Mouse (Mus musculus): ENCODE measurements around the gene Cit. TPM values are rescaled to one million over a fixed set of nuclear protein-coding genes. Genes with fewer than 3 reads are reported as not detected.

Gene Cit
- polyA plus RNA-seq, 1 experiment from 2014 or later: 34.1 TPM

DNA sequence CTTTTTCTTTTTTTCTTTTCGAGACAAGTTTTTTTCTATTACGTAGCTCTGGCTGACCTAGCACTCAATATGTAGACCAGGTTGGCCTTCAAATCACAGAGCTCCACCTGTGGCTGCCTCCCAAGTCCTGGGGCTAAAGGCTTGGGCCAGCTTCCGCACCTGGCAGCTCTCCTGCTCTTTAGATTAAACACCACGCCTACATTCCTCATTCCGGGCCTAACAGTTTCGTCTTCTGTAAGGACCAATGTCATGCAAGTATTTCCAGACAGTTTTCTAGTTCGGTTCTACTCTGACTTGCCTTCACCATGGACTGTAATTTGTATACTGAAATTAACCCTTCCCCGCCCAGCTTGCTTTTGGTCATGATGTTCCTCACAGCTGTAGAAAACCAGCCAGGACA is 2.1 kb downstream of the Cit start:
- ATAC-seq (ENCODE audit: low read depth): no peak
- no peak overlapping the region for H3K4me2 ChIP-seq (ENCODE audit: low read depth, low read length)
- peaks cover 24% of the 10 kb centered on the region for H3K4me1 ChIP-seq (ENCODE audit: control insufficient read depth, low read depth, low read length)
- WGBS (ENCODE audit: insufficient replicate concordance): 79% methylated on average over 8 of the region's 8 CpGs
- H3K36me3 ChIP-seq (ENCODE audit: control insufficient read depth, insufficient read depth): peaks cover 21% of the 10 kb centered on the region
- no peaks in the 10 kb centered on the region for H3K9me3 ChIP-seq (replicated peaks; ENCODE audit: control insufficient read depth, low read length)
- H3K9ac ChIP-seq (ENCODE audit: low read depth, low read length): no peak overlapping the region
- H3K27me3 ChIP-seq (ENCODE audit: control insufficient read depth, insufficient read depth, low read depth, low read length): no peaks in the 10 kb centered on the region
- no peak overlapping the region for H3K4me3 ChIP-seq (ENCODE audit: low read depth, low read length)
- H3K27ac ChIP-seq (ENCODE audit: low read length): no peak overlapping the region

DNA sequence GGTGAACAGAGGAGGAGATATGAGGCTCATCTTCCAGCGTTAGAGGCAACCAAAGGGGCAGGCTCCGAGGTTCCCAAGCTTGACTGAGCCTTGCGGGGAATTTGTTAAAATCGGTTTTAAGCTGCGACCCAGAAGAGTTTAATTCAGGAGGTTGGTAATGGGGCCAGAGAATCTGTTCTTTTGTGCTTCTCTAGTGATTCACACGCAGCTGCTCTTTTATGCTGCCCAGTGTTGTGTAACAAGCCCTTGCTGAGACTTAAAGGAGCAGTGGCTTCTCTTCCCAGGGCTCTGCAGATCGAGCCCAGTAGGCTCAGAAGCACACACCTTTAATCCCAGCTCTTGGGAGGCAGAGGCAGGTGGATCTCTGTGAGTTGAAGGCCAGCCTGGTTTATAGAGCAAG is 3.4 kb downstream of the Cit start:
- Histone ChIP-seq H3K4me3 (ENCODE audit: low read depth, low read length) (no peak overlapping the region), H3K27ac (ENCODE audit: low read length) (no peak overlapping the region), H3K9me3 (replicated peaks; ENCODE audit: control insufficient read depth, low read length) (no peaks in the 10 kb centered on the region), H3K4me1 (ENCODE audit: control insufficient read depth, low read depth, low read length) (peaks cover 24% of the 10 kb centered on the region), H3K27me3 (ENCODE audit: control insufficient read depth, insufficient read depth, low read depth, low read length) (no peaks in the 10 kb centered on the region), H3K9ac (ENCODE audit: low read depth, low read length) (no peak overlapping the region), H3K36me3 (ENCODE audit: control insufficient read depth, insufficient read depth) (peaks cover 32% of the 10 kb centered on the region), H3K4me2 (ENCODE audit: low read depth, low read length) (no peak overlapping the region)
- no peak for ATAC-seq (ENCODE audit: low read depth)
- 90% methylated on average over 7 of the region's 7 CpGs for WGBS (ENCODE audit: insufficient replicate concordance)

DNA sequence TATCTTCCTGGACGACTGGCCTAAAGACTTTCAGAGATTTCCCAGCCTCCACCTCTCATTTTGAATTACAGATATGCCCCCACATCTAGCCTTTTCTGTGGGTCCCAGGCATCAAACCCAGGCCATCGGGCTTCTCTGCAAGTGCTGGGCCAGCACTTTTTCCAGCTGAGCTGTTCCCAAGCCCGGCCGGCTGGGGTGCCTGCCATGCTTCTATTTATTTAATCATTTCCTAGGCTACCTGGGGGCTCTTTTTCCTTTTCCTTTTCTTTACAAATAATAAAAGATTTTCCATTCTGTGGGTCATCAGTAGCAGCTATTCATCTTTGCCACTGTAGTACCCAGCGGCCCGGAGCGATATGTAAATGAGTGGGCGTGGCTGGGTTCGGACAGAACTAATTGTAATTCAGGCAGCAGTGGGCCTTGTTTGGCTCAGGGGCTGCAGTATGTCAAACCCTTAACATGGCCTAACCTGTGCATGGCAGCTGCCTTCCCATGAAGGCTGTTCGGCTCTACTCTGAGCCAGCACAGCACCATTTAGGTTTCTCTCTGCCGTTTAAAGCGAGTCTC is 4.3 kb downstream of the Cit start:
- 86% methylated on average over 12 of the region's 12 CpGs for WGBS (ENCODE audit: insufficient replicate concordance)
- no peak for ATAC-seq (ENCODE audit: low read depth)

DNA sequence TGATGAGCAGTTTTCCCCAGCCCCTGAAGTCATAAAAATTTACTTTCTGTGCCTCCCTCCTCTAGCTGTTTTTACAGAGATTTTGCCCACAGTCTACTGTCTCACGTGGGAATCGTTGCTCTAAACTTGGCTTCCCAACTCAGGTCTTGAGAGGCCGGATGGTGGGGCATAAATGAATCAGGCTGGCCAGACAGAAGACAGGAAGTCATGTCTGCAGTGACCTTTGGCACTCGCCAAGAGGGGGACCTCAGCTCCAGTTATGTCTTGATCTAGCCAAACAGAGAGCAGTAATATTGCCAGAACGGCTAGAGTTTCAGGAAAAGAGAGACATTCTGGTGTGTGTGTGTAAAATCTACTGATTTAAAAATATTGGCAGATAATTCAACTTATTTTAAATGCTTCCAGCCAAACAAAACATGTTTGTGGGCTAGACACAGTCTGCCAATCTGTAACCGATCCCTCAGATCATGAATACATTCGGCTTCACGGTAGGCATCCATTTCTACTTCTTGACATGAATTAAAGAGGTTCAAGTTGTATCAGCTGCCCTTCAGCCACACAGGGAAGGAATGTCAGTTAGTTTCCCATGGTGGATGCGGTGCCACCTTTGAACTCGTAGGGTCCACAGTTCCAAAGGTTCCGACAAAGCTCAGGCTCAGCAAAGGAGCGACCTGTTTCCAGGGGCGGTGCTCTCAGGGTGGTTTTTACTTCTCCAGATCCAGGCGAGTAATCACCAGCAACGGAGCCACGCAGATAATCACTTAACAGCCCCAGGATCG is 5.4 kb downstream of the Cit start:
- Histone ChIP-seq H3K27me3 (ENCODE audit: control insufficient read depth, insufficient read depth, low read depth, low read length) (no peaks in the 10 kb centered on the region), H3K4me1 (ENCODE audit: control insufficient read depth, low read depth, low read length) (peaks cover 15% of the 10 kb centered on the region), H3K9ac (ENCODE audit: low read depth, low read length) (no peak overlapping the region), H3K36me3 (ENCODE audit: control insufficient read depth, insufficient read depth) (peaks cover 44% of the 10 kb centered on the region), H3K27ac (ENCODE audit: low read length) (no peak overlapping the region), H3K9me3 (replicated peaks; ENCODE audit: control insufficient read depth, low read length) (no peaks in the 10 kb centered on the region), H3K4me3 (ENCODE audit: low read depth, low read length) (peak overlapping the region; percentile 15; the same call in 1 of the 2 replicates), H3K4me2 (ENCODE audit: low read depth, low read length) (peak overlapping the region; percentile 34)
- WGBS (ENCODE audit: insufficient replicate concordance): 81% methylated on average over 17 of the region's 17 CpGs
- ATAC-seq (ENCODE audit: low read depth): peak; percentile 35; the same call in 1 of the 2 replicates

More for the DNA sequence above, 4.3 kb downstream of the Cit start:
- H3K9ac ChIP-seq (ENCODE audit: low read depth, low read length): no peak overlapping the region
- H3K4me3 ChIP-seq (ENCODE audit: low read depth, low read length): no peak overlapping the region
- H3K4me2 ChIP-seq (ENCODE audit: low read depth, low read length): no peak overlapping the region
- H3K27me3 ChIP-seq (ENCODE audit: control insufficient read depth, insufficient read depth, low read depth, low read length): no peaks in the 10 kb centered on the region
- peaks cover 16% of the 10 kb centered on the region for H3K4me1 ChIP-seq (ENCODE audit: control insufficient read depth, low read depth, low read length)
- H3K36me3 ChIP-seq (ENCODE audit: control insufficient read depth, insufficient read depth): peaks cover 40% of the 10 kb centered on the region
- H3K9me3 ChIP-seq (replicated peaks; ENCODE audit: control insufficient read depth, low read length): no peaks in the 10 kb centered on the region
- H3K27ac ChIP-seq (ENCODE audit: low read length): no peak overlapping the region

DNA sequence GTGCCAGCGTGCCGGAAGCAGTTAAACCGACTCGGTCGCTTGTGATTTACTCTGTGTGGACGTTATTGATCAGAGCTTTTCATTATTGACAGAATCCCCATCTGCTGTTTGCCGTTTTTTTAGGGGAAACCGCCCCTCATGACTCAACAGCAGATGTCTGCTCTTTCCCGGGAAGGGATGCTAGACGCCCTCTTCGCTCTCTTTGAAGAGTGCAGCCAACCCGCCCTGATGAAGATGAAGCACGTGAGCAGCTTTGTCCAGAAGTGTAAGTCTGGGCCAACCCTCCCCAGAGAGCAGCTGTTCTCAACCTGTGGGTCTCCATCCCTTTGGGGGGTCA is 5.9 kb downstream of the Cit start:
- Histone ChIP-seq H3K27me3 (ENCODE audit: control insufficient read depth, insufficient read depth, low read depth, low read length) (no peaks in the 10 kb centered on the region), H3K4me2 (ENCODE audit: low read depth, low read length) (peak overlapping the region; percentile 34), H3K4me3 (ENCODE audit: low read depth, low read length) (peak overlapping the region; percentile 15; the same call in 1 of the 2 replicates), H3K36me3 (ENCODE audit: control insufficient read depth, insufficient read depth) (peaks cover 47% of the 10 kb centered on the region), H3K27ac (ENCODE audit: low read length) (no peak overlapping the region; the same call in 1 of the 2 replicates), H3K9ac (ENCODE audit: low read depth, low read length) (no peak overlapping the region), H3K9me3 (replicated peaks; ENCODE audit: control insufficient read depth, low read length) (no peaks in the 10 kb centered on the region), H3K4me1 (ENCODE audit: control insufficient read depth, low read depth, low read length) (peaks cover 9% of the 10 kb centered on the region)
- peak; percentile 30; the same call in 1 of the 2 replicates for ATAC-seq (ENCODE audit: low read depth)
- WGBS (ENCODE audit: insufficient replicate concordance): 71% methylated on average over 13 of the region's 13 CpGs

DNA sequence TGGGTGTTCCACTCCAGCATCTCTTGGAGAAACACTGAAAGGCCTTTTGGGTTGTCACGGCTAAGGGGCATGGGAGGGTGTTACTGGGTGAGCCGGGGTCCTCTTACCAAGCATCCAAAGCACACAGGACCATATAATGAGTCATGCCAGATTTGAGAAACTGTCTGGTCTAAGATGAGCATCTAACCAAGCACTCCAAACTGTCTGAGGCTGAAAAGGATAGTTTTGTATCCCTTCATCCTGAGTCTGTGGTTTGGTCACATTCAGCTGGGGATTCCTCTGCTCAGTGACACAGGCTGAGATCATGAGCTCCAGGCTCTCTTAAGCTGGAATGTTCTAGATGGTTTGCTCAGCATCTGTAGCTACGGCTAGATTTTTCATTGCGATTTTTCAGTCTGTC is 7.4 kb downstream of the Cit start:
- no peak for ATAC-seq (ENCODE audit: low read depth)
- Histone ChIP-seq H3K9me3 (replicated peaks; ENCODE audit: control insufficient read depth, low read length) (no peaks in the 10 kb centered on the region), H3K4me2 (ENCODE audit: low read depth, low read length) (no peak overlapping the region), H3K9ac (ENCODE audit: low read depth, low read length) (no peak overlapping the region), H3K27ac (ENCODE audit: low read length) (no peak overlapping the region), H3K36me3 (ENCODE audit: control insufficient read depth, insufficient read depth) (peaks cover 56% of the 10 kb centered on the region), H3K27me3 (ENCODE audit: control insufficient read depth, insufficient read depth, low read depth, low read length) (no peaks in the 10 kb centered on the region), H3K4me1 (ENCODE audit: control insufficient read depth, low read depth, low read length) (peaks cover 4% of the 10 kb centered on the region), H3K4me3 (ENCODE audit: low read depth, low read length) (no peak overlapping the region)
- 89% methylated on average over 4 of the region's 4 CpGs for WGBS (ENCODE audit: insufficient replicate concordance)

DNA sequence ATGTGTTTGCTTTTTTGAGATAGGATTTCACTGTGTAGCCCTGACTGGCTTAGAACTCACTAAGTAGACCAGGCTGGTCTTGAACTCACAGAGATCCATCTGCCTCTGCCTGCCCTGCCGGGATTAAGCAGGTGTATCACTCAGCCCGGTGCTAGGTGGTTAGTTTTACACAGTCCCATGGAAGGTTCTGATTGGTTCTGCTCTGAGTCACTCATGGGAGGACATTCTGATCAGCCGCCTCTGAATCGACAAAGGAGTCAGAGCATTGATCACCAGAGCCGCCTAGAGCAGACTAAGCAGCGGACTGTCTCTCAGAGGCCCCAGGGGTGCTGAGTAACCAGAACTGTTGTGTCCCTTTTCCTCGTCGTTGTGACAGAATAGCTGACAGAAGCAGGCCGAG is 8.6 kb downstream of the Cit start:
- peaks cover 53% of the 10 kb centered on the region for H3K36me3 ChIP-seq (ENCODE audit: control insufficient read depth, insufficient read depth)
- no peak for ATAC-seq (ENCODE audit: low read depth)

DNA sequence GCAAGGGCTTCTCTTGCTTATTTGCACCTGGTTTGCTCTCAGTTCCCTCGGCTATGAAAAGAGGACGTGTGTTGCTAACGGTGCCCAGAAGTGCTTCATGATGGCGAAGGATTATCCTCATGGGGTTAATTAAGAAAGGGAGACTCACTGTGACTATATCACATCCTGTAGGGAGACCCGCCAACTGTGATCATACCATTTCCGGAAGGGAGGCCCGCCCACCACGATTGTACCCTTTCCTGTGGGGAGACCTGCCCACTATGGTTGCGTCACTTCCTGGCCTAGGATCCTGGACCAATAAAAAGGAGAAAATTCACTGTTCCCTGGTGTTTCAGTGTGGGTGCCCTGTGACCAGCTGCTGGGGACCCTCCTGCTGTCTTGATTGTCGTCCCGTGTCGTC is 9.3 kb downstream of the Cit start:
- Histone ChIP-seq H3K27me3 (ENCODE audit: control insufficient read depth, insufficient read depth, low read depth, low read length) (no peaks in the 10 kb centered on the region), H3K36me3 (ENCODE audit: control insufficient read depth, insufficient read depth) (peaks cover 58% of the 10 kb centered on the region), H3K4me1 (ENCODE audit: control insufficient read depth, low read depth, low read length) (peaks cover 4% of the 10 kb centered on the region; the same call in 1 of the 2 replicates), H3K27ac (ENCODE audit: low read length) (no peak overlapping the region), H3K9ac (ENCODE audit: low read depth, low read length) (no peak overlapping the region), H3K9me3 (replicated peaks; ENCODE audit: control insufficient read depth, low read length) (no peaks in the 10 kb centered on the region), H3K4me2 (ENCODE audit: low read depth, low read length) (no peak overlapping the region), H3K4me3 (ENCODE audit: low read depth, low read length) (no peak overlapping the region)
- ATAC-seq (ENCODE audit: low read depth): no peak
- WGBS (ENCODE audit: insufficient replicate concordance): 68% methylated on average over 12 of the region's 12 CpGs

More for the DNA sequence above, 8.6 kb downstream of the Cit start:
- Histone ChIP-seq H3K4me1 (ENCODE audit: control insufficient read depth, low read depth, low read length) (peaks cover 4% of the 10 kb centered on the region; the same call in 1 of the 2 replicates), H3K27me3 (ENCODE audit: control insufficient read depth, insufficient read depth, low read depth, low read length) (no peaks in the 10 kb centered on the region), H3K4me3 (ENCODE audit: low read depth, low read length) (no peak overlapping the region), H3K9me3 (replicated peaks; ENCODE audit: control insufficient read depth, low read length) (no peaks in the 10 kb centered on the region), H3K9ac (ENCODE audit: low read depth, low read length) (no peak overlapping the region), H3K4me2 (ENCODE audit: low read depth, low read length) (no peak overlapping the region), H3K27ac (ENCODE audit: low read length) (no peak overlapping the region)
- WGBS (ENCODE audit: insufficient replicate concordance): 87% methylated on average over 9 of the region's 9 CpGs

DNA sequence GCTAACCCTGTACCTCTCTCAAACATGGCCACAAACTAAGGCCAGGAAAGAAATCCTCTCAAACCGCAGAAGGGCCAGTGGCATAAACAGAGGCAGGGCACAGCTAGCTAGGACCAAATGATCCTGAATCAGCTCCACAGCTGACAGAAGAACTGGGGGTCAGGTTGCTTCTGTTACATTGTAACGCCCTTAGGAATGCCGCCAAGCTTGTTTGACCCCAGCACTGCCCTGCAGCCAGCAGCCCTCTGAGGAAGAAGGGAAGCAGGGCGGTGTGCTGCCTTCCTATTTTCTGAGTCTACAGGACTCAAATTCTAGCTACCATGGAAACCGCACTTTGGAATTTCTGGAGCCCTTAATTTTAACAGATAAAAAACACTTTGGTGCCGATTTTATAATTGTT is 13.6 kb downstream of the Cit start:
- no peak for ATAC-seq (ENCODE audit: low read depth)
- H3K4me2 ChIP-seq (ENCODE audit: low read depth, low read length): no peak overlapping the region
- no peak overlapping the region for H3K4me3 ChIP-seq (ENCODE audit: low read depth, low read length)
- no peak overlapping the region for H3K9ac ChIP-seq (ENCODE audit: low read depth, low read length)
- WGBS (ENCODE audit: insufficient replicate concordance): 81% methylated on average over 6 of the region's 6 CpGs
- H3K27ac ChIP-seq (ENCODE audit: low read length): no peak overlapping the region
- no peaks in the 10 kb centered on the region for H3K27me3 ChIP-seq (ENCODE audit: control insufficient read depth, insufficient read depth, low read depth, low read length)
- peaks cover 49% of the 10 kb centered on the region for H3K36me3 ChIP-seq (ENCODE audit: control insufficient read depth, insufficient read depth)
- H3K9me3 ChIP-seq (replicated peaks; ENCODE audit: control insufficient read depth, low read length): no peaks in the 10 kb centered on the region
- no peaks in the 10 kb centered on the region for H3K4me1 ChIP-seq (ENCODE audit: control insufficient read depth, low read depth, low read length)

Measured in liver, embryonic 16.5 days (tissue).